ENCODE assay signal across 10 mouse cellular contexts in the genomic region with DNA sequence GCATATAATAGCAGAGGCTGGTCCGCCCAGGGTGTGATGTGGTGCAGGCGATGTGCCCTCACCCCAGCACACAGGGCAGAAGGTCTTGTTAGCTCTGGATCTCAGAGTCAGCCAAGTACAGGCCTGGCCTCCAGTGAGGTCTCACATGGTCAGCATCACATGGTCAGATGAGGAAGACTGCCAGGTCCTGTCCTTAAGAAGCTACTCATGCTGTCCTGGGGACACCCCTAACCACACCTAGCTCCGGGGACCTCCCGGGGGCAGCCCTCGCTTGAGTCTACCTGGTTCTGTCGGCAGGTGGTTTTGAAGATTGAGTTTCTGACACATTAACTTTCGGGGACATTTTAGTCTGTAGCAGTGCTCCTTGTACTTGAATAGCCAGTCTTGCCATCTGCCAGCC. TPM values are rescaled to one million over a fixed set of nuclear protein-coding genes. Genes with fewer than 3 reads are reported as not detected.
DNase-seq lines count a peak whose midpoint lies in the region; ATAC-seq and TF ChIP-seq lines count a peak whose summit lies in the region.
"Had no signal": no experiment of that assay in that cellular context is flagged by ENCODE, and none has a peak within 500 bp of the region (broad histone marks: within the 10 kb centered on the region; RNA-seq: fewer than 3 reads in every experiment).

No protein-coding gene starts in this region.

- H3K79me2 ChIP-seq in C2C12 (ENCODE audit: control insufficient read depth, insufficient read depth) = peaks cover 52% of the 10 kb centered on the region

- no peaks in the 10 kb centered on the region for H3K27me3 ChIP-seq in forebrain, embryonic 12.5 days
- no peaks in the 10 kb centered on the region for H3K27me3 ChIP-seq in forebrain, embryonic 11.5 days (ENCODE audit: control insufficient read depth, insufficient read depth, low read length)
- no peaks in the 10 kb centered on the region for H3K27me3 ChIP-seq in C2C12 (ENCODE audit: control insufficient read depth, insufficient read depth, insufficient read length)
- no peaks in the 10 kb centered on the region for H3K27me3 ChIP-seq in kidney, postnatal 0 days (ENCODE audit: insufficient read depth, low read length)
- H3K27me3 ChIP-seq: limb, embryonic 13.5 days had no signal

- peaks cover 7% of the 10 kb centered on the region; the same call in 1 of the 2 replicates for H3K36me3 ChIP-seq in forebrain, embryonic 12.5 days (replicated peaks)
- H3K36me3 ChIP-seq in forebrain, embryonic 11.5 days (ENCODE audit: control insufficient read depth, insufficient read depth, low read length) = no peaks in the 10 kb centered on the region
- peaks cover 72% of the 10 kb centered on the region for H3K36me3 ChIP-seq in C2C12 (ENCODE audit: control insufficient read depth, insufficient read depth)
- H3K36me3 ChIP-seq in kidney, postnatal 0 days (ENCODE audit: insufficient read depth, low read length) = peaks cover 16% of the 10 kb centered on the region
- H3K36me3 ChIP-seq: G1E had no signal

- H3K4me3 ChIP-seq in forebrain, embryonic 12.5 days (replicated peaks) = no peak overlapping the region
- no peak overlapping the region for H3K4me3 ChIP-seq in forebrain, embryonic 11.5 days (ENCODE audit: low read depth, low read length)
- H3K4me3 ChIP-seq in C2C12 (ENCODE audit: insufficient read depth, poor library complexity, severe bottlenecking) = no peak overlapping the region
- no peak overlapping the region for H3K4me3 ChIP-seq in kidney, postnatal 0 days (replicated peaks; ENCODE audit: low read depth, low read length)
- H3K4me3 ChIP-seq: limb, embryonic 13.5 days had no signal

- WGBS in forebrain, embryonic 12.5 days = 94% methylated on average over 7 of the region's 7 CpGs
- 90% methylated on average over 7 of the region's 7 CpGs for WGBS in forebrain, embryonic 11.5 days
- 90% methylated on average over 7 of the region's 7 CpGs for WGBS in kidney, postnatal 0 days

- no peak overlapping the region for H3ac ChIP-seq in C2C12 (ENCODE audit: control insufficient read depth, insufficient read length, low read depth)

- no peak for DNase-seq in forebrain, embryonic 11.5 days (ENCODE audit: low spot score)
- DNase-seq in gastrocnemius, postnatal 25 days = peak; percentile 69
- DNase-seq in kidney, postnatal 0 days (ENCODE audit: low spot score) = no peak
- DNase-seq in spleen, postnatal 36 days (ENCODE audit: low spot score in 2 of 2) = no peak
- DNase-seq in urinary bladder, postnatal 25 days (ENCODE audit: low spot score) = no peak
- DNase-seq in adrenal gland, adult 8-10 months = no peak

- H3K4me2 ChIP-seq in forebrain, embryonic 12.5 days = no peak overlapping the region
- H3K4me2 ChIP-seq in forebrain, embryonic 11.5 days (ENCODE audit: low read depth, low read length, severe bottlenecking) = no peak overlapping the region
- H3K4me2 ChIP-seq in kidney, postnatal 0 days (ENCODE audit: low read length) = no peak overlapping the region

- H3K27ac ChIP-seq in forebrain, embryonic 12.5 days = peak overlapping the region; percentile 65; the same call in 1 of the 2 replicates
- H3K27ac ChIP-seq in forebrain, embryonic 11.5 days (ENCODE audit: low read depth, low read length) = no peak overlapping the region
- peak overlapping the region; percentile 42; the same call in 1 of the 2 replicates for H3K27ac ChIP-seq in kidney, postnatal 0 days

- H3K9ac ChIP-seq in forebrain, embryonic 12.5 days = no peak overlapping the region
- H3K9ac ChIP-seq in forebrain, embryonic 11.5 days (ENCODE audit: low read length) = no peak overlapping the region
- H3K9ac ChIP-seq in kidney, postnatal 0 days (ENCODE audit: low read depth, low read length) = no peak overlapping the region
- H3K9ac ChIP-seq: limb, embryonic 13.5 days had no signal

- ATAC-seq in forebrain, embryonic 12.5 days (ENCODE audit: low FRiP score) = no peak
- no peak for ATAC-seq in forebrain, embryonic 11.5 days (replicated peaks; ENCODE audit: low FRiP score)
- ATAC-seq in kidney, postnatal 0 days (replicated peaks; ENCODE audit: low FRiP score, low read depth) = no peak

- no peaks in the 10 kb centered on the region for H3K9me3 ChIP-seq in forebrain, embryonic 12.5 days
- H3K9me3 ChIP-seq in forebrain, embryonic 11.5 days (ENCODE audit: control insufficient read depth, low read length) = no peaks in the 10 kb centered on the region
- H3K9me3 ChIP-seq in kidney, postnatal 0 days (replicated peaks; ENCODE audit: low read length) = no peaks in the 10 kb centered on the region
- H3K9me3 ChIP-seq: G1E; limb, embryonic 13.5 days had no signal

- peaks cover 6% of the 10 kb centered on the region for H3K79me3 ChIP-seq in C2C12 (ENCODE audit: low read depth)

- no peak for TF ChIP-seq CTCF in C2C12 (IDR thresholded peaks at IDR 0.05; ENCODE audit: control insufficient read depth, insufficient read depth, insufficient read length)
- no peak for TF ChIP-seq CTCF in kidney, postnatal 0 days (IDR thresholded peaks at IDR 0.05; ENCODE audit: low read depth)

- peaks cover 36% of the 10 kb centered on the region for H3K4me1 ChIP-seq in forebrain, embryonic 12.5 days
- H3K4me1 ChIP-seq in forebrain, embryonic 11.5 days (replicated peaks; ENCODE audit: control insufficient read depth, insufficient read depth, low read length) = peaks cover 8% of the 10 kb centered on the region
- H3K4me1 ChIP-seq in kidney, postnatal 0 days (replicated peaks; ENCODE audit: insufficient read depth, low read length) = peaks cover 20% of the 10 kb centered on the region

TF ChIP-seq in C2C12, 6 proteins besides CTCF, POLR2A, EP300 and RAD21:
- TF ChIP-seq USF1 (IDR thresholded peaks at IDR 0.05; ENCODE audit: low read depth) (peak; percentile 73), MYOG (IDR thresholded peaks at IDR 0.05; ENCODE audit: control insufficient read depth, extremely low read depth, insufficient read length) (no peak), MAX (IDR thresholded peaks at IDR 0.05) (no peak)

RNA-seq across cellular contexts. Expression of a gene that starts 45.8 kb away (rescaled TPM):
- polyA plus RNA-seq in forebrain, embryonic 12.5 days (2016; fragmentation: Nextera tagmentation; extraction: Ambion mirVana) = 11.2 and 12.0 TPM in 2 replicates
- 10.4 and 12.1 TPM in 2 replicates for polyA plus RNA-seq in forebrain, embryonic 11.5 days (2014; fragmentation: Nextera tagmentation; extraction: Ambion mirVana)
- polyA plus RNA-seq in C2C12 (2012; fragmentation: generic; extraction: Trizol) = 41.5 TPM
- 1 to 10 TPM; 2.2 to 3.4 TPM for total RNA-seq in gastrocnemius, postnatal 25 days (2021)
- polyA plus RNA-seq in kidney, postnatal 0 days (2015; fragmentation: Nextera tagmentation; extraction: Ambion mirVana) = 21.4 and 23.8 TPM in 2 replicates
- total RNA-seq in adrenal gland, adult 8-10 months (2022) = 10 to 100 TPM in 3 of 4 experiments, 1 to 10 TPM in 1; 9.3 to 39.2 (median 25.4) TPM

RNA-seq across cellular contexts. Expression of a gene that starts 58.6 kb away (rescaled TPM):
- polyA plus RNA-seq in forebrain, embryonic 12.5 days (2016; fragmentation: Nextera tagmentation; extraction: Ambion mirVana) = 6.1 and 7.6 TPM in 2 replicates
- polyA plus RNA-seq in forebrain, embryonic 11.5 days (2014; fragmentation: Nextera tagmentation; extraction: Ambion mirVana) = 2.8 and 3.5 TPM in 2 replicates
- not detected for polyA plus RNA-seq in C2C12 (2012; fragmentation: generic; extraction: Trizol)
- 1 to 10 TPM; 4.8 to 4.9 TPM for total RNA-seq in gastrocnemius, postnatal 25 days (2021)
- 1.4 TPM in 2 replicates for polyA plus RNA-seq in kidney, postnatal 0 days (2015; fragmentation: Nextera tagmentation; extraction: Ambion mirVana)
- total RNA-seq in adrenal gland, adult 8-10 months (2022) = 10 to 100 TPM; 14.3 to 22.8 (median 18.3) TPM
- polyA plus RNA-seq: G1E had no signal
